Mouse (Mus musculus): ENCODE results near the gene Fkbp5.
"Not testable (repeated sequence)": the region's sequence is repeated elsewhere in the genome, so short reads cannot be mapped to it uniquely, and the experiment has no call there.

Fkbp5 gene

GRCm38 (mm10) chr17:28374494-28374893 lies 142.8 kb downstream of the Fkbp5 start:
- no peak for DNase-seq (ENCODE audit: low spot score in 2 of 2)

- peak in 1 of 2 experiments; percentile 26 for DNase-seq (ENCODE audit: low spot score in 2 of 2)
These were observed 143.5 kb downstream of the Fkbp5 start for GRCm38 (mm10) chr17:28373821-28374220.

- no peak for DNase-seq (ENCODE audit: low spot score in 2 of 2)
These were observed 145.4 kb downstream of the Fkbp5 start for GRCm38 (mm10) chr17:28371941-28372340.

GRCm38 (mm10) chr17:28371286-28371685 lies 146.0 kb downstream of the Fkbp5 start:
- no peak for DNase-seq (ENCODE audit: low spot score in 2 of 2)

GRCm38 (mm10) chr17:28369056-28369455 lies 148.3 kb downstream of the Fkbp5 start:
- DNase-seq (ENCODE audit: low spot score in 2 of 2): no peak

GRCm38 (mm10) chr17:28368449-28368848 lies 148.9 kb downstream of the Fkbp5 start:
- DNase-seq (ENCODE audit: low spot score in 2 of 2): peak; percentile 82

GRCm38 (mm10) chr17:28365122-28365521 lies 152.2 kb downstream of the Fkbp5 start, which contains the start of gene Tulp1:
Gene Tulp1, minus strand, starts transcription at chr17:28365222.
- DNase-seq (ENCODE audit: low spot score in 2 of 2): no peak

- DNase-seq (ENCODE audit: low spot score in 2 of 2): no peak
These were observed 153.8 kb downstream of the Fkbp5 start for GRCm38 (mm10) chr17:28363507-28363906.

GRCm38 (mm10) chr17:28362653-28363292 lies 154.6 kb downstream of the Fkbp5 start:
- DNase-seq (ENCODE audit: low spot score in 2 of 2): no peak

- DNase-seq (ENCODE audit: low spot score in 2 of 2): no peak
These were observed 155.2 kb downstream of the Fkbp5 start for GRCm38 (mm10) chr17:28361921-28362652.

- no peak for DNase-seq (ENCODE audit: low spot score in 2 of 2)
These were observed 156.6 kb downstream of the Fkbp5 start for GRCm38 (mm10) chr17:28360531-28361277.

- DNase-seq (ENCODE audit: low spot score in 2 of 2): not testable (repeated sequence)
These were observed 158.6 kb downstream of the Fkbp5 start for GRCm38 (mm10) chr17:28358576-28359261.

GRCm38 (mm10) chr17:28355871-28356270 lies 161.5 kb downstream of the Fkbp5 start:
- DNase-seq (ENCODE audit: low spot score in 2 of 2): no peak

GRCm38 (mm10) chr17:28352018-28352417 lies 165.3 kb downstream of the Fkbp5 start:
- DNase-seq (ENCODE audit: low spot score in 2 of 2): no peak

- no peak for DNase-seq (ENCODE audit: low spot score in 2 of 2)
These were observed 165.9 kb downstream of the Fkbp5 start for GRCm38 (mm10) chr17:28351353-28351890.

- peak; percentile 75 to 83 for DNase-seq (ENCODE audit: low spot score in 2 of 2)
These were observed 166.6 kb downstream of the Fkbp5 start, which contains the start of gene Tead3 for GRCm38 (mm10) chr17:28350466-28351352. Gene Tead3, minus strand, starts transcription at chr17:28350817.

GRCm38 (mm10) chr17:28349901-28350465 lies 167.3 kb downstream of the Fkbp5 start:
- no peak for DNase-seq (ENCODE audit: low spot score in 2 of 2)

- DNase-seq (ENCODE audit: low spot score in 2 of 2): peak; percentile 58 to 61
These were observed 168.0 kb downstream of the Fkbp5 start for GRCm38 (mm10) chr17:28349264-28349880.

Data from urinary bladder, postnatal 36 days (tissue).